Mouse (Mus musculus) layer of hippocampus, postnatal 14 days (tissue): ENCODE results near the gene Zbtb37. TPM values are rescaled to one million over a fixed set of nuclear protein-coding genes. Genes with fewer than 3 reads are reported as not detected.

ENCODE experiments used
- DNase-seq, 2 experiments: peaks; one replicate each; pipeline ENCODE4 v3.0.0; 2021 to 2022; ENCODE audit warnings: low spot score in 2 of 2, mixed read lengths in 1 of 2
- long read RNA-seq, 2 experiments: library from polyadenylated mRNA; stranded (forward); transcript quantifications; one replicate each; pipeline ENCODE4 v2.0.0; 2021
- total RNA-seq, 2 experiments: library from RNA; stranded (reverse); gene quantifications; 2 replicates each; pipeline ENCODE4 v1.2.3; 2021

Zbtb37 gene
- total RNA-seq = 10 to 100 TPM; 15.7 to 19.2 TPM
- long read RNA-seq, experiment 1, partial matches to known transcripts = 0 of 2 reads
- long read RNA-seq, experiment 1, other reads (novel, unspliced or antisense) = 1 of 2 reads
- long read RNA-seq, experiment 2, partial matches to known transcripts = 0 of 3 reads
- long read RNA-seq, experiment 2, other reads (novel, unspliced or antisense) = 3 of 3 reads

- peak; percentile 97 to 99 for DNase-seq
These were observed at the start of gene Zbtb37 for GRCm38 (mm10) chr1:161034435-161035280. Gene Zbtb37 (minus strand): TSS chr1:161034849.

GRCm38 (mm10) chr1:161077243-161077642 is 42.6 kb upstream of the Zbtb37 start:
- no peak for DNase-seq

DNA sequence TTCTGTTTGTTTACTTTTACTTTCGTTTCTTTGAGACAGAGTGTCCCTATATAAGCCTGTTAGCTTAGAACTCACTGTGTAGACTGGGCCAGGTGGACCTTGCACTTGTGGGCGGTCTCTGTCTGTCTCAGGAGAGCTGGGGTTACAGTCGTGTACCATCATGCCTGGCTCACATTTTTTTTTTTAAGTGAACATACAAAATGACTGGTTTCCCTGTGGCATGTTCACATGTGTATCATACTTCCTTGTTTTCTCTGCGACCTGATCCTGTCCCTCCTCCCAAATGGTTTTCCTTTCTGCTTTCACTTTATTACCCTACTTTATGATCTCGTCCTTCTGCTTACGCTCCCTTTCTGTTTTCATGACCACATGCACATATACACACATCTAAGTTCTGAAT is 41.6 kb upstream of the Zbtb37 start:
- DNase-seq = no peak

- no peak for DNase-seq
These were observed 36.6 kb upstream of the Zbtb37 start for GRCm38 (mm10) chr1:161071272-161071620.

GRCm38 (mm10) chr1:161070352-161071271 is 36.0 kb upstream of the Zbtb37 start, which contains the start of the genes Dars2 and Cenpl:
Gene Dars2 (minus strand): TSS chr1:161070658.
Gene Cenpl (plus strand): TSS chr1:161070713.
- peak; percentile 97 to 99 for DNase-seq

DNA sequence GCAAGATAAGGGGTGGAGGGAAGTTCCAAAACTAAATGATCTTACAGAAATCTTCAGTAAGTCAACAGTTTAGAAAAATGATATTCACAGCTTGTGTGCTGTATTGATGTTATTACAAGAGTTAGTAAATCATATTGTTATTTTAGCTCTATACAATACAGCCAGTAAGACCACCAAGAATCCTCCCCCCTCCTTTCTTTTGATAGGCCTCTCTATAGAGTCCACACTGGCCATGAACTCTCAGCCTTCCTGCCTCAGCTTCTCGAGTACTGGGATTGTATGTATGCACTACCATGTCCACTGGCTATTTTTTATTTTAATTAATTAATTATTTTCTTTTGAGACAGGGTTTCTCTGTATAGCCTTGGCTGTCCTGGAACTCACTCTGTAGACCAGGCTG is 28.7 kb upstream of the Zbtb37 start:
- no peak for DNase-seq

DNA sequence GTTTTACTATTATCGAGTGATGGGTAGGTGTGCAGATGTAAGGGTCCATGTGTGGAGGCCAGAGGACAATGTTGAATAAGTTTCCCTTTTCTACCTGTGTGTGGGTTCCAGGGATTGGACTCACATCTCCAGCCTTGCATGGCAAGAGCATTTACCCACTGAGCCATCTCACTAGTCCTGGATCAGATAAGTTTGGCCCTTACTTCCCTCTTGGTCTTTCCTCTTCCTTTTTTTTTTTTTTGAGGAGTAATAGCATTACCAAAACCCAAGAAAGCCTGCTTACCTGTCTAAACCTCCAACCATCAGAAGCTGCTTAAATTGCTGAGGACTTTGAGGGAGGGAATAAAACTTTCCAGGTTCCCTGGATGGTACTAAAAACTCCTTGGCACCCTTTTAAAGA is 22.5 kb upstream of the Zbtb37 start:
- DNase-seq = no peak

DNA sequence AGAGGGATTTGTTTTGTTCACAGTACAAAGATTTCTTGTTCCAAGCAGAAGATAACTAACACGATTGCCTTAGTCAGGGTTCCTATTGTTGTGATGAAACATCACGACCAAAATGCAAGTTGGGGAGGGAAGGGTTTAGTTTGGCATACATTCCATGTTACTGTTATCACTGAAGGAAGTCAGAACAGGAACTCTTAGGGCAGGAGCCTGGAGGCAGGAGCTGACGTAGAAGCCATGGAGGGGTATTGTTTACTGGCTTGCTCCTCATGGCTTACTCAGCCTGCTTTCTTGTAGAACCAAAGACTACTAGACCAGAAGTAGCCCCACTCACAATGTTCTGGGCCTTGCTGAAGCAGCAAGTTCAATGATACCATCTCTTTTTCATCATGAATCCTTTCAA is 12.3 kb upstream of the Zbtb37 start:
- DNase-seq = no peak

GRCm38 (mm10) chr1:161041261-161042020 is 6.8 kb upstream of the Zbtb37 start:
- DNase-seq = no peak

- no peak for DNase-seq
These were observed 6.2 kb upstream of the Zbtb37 start for GRCm38 (mm10) chr1:161040855-161041254.

GRCm38 (mm10) chr1:161040426-161040770 is 5.7 kb upstream of the Zbtb37 start:
- no peak for DNase-seq

DNA sequence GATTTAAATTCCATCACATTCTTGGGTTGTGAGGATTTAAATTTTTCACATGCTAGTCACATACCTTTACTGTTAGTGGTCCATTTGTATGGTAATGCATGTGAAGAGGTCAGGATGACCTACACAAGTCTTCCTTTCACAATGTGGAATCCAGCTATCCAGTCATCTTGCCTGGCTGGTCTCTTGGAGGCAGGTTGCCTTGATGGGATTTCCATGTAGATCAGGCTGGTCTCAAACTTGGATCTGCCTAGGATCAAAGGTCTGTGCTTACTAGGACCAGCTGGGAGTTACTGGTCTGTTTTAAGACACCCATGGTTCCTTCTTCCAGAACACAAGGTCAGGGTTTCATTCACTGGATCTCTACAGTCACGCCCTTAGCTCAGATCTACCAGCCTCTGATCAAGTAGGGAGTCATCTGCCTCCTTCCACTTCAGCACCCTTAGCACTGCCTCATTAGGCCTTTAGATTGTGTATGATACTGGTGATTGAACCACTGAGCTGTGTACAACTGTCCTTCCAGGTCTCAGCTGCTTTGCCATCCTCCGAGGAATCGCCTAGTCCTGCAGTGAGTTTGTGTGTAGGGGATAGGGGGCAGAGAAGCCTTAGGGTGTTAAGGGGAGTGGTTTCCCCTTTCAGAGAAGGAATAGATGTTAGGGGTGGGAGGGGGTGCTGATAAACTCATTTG is 5.2 kb upstream of the Zbtb37 start:
- peak; percentile 18 to 25 for DNase-seq

GRCm38 (mm10) chr1:161038968-161039721 is 4.5 kb upstream of the Zbtb37 start:
- no peak for DNase-seq

- no peak for DNase-seq
These were observed 3.4 kb upstream of the Zbtb37 start for GRCm38 (mm10) chr1:161038004-161038403.

DNA sequence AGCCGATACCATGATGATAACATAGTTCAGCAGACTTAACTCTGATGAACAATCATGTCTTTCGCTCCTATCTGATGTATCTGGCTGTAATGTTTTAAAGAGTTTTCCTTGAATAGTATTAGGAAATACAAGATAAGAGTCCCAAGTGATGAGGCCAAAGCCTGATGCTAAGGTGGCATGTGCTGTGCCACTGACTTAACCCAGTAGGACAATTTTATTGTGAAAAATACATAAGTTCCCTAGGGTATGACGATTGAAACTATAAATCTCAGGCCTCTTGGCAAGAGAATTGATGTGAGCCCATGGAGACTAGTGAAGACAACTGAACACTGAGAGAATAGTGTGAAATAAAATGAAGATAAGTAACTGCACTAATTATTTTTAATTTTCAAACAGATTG is 3.0 kb upstream of the Zbtb37 start:
- DNase-seq = no peak

GRCm38 (mm10) chr1:161037026-161037425 is 2.4 kb upstream of the Zbtb37 start:
- no peak for DNase-seq

- no peak for DNase-seq
These were observed 1.8 kb upstream of the Zbtb37 start for GRCm38 (mm10) chr1:161036411-161036841.

GRCm38 (mm10) chr1:161035786-161036404 is 1.2 kb upstream of the Zbtb37 start:
- peak in 1 of 2 experiments; percentile 38 for DNase-seq

GRCm38 (mm10) chr1:161035281-161035785 is 684 bp upstream of the Zbtb37 start:
- no peak for DNase-seq
